Mouse (Mus musculus): ENCODE data around the gene Gcnt1. TPM values are rescaled to one million over a fixed set of nuclear protein-coding genes. Genes with fewer than 3 reads are reported as not detected.
A peak's percentile ranks its signal among the peaks of the same experiment; 100 is the strongest.

Gene Gcnt1
- total RNA-seq, 2 experiments from 2014 or later = 132 to 137 TPM

- ATAC-seq (replicated peaks; ENCODE audit: low FRiP score, poor library complexity, severe bottlenecking) = peak; percentile 94
Measured at GRCm38 (mm10) chr19:17334644-17335333, 37.9 kb downstream of the Gcnt1 start.

- no peak for ATAC-seq (replicated peaks; ENCODE audit: low FRiP score, poor library complexity, severe bottlenecking)
Measured at GRCm38 (mm10) chr19:17333043-17333442, 39.6 kb downstream of the Gcnt1 start.

DNA sequence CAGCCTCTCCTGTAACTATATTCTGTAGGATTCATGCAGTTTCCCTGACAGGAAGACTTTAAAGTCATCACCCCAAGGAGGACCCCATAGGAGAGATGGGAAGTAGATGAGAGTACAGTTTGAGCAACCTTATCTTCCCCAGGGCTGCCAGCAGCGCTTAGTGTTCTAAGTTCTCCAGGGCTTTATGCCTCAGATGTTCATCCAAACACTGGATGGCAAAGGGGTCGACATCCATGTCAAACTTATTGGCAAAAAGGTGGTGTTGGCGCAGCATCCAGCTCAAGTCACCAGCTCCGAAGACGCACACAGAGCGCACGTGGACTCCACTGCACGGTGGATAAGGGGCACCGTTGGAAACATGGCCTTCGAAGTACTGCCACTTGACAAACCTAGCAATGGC is 43.7 kb downstream of the Gcnt1 start:
- ATAC-seq (replicated peaks; ENCODE audit: low FRiP score, poor library complexity, severe bottlenecking) = no peak

DNA sequence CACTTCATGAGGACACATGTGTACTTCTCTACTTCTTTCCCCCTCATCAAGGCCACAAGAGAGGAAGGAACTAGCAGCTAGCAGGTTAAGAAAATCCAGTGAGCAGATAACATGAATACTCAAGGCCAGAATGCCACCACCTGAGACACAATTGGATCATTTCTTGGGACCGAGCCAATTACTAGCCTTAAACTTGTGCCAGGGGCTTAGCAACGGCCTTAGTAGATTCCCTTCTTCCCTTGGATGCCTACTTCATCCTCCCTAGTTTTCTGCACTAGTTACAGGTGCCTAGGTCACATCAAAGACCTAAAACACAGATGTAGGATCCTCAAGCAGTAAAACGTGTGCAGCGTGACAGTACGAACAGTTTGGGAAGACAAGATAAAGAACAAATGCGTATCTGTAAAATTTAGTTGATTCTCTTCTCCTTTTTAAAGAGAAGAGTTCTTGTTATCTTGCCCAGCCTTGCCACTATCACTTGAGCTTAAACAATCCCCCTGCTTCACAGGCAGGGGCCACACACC is 44.7 kb downstream of the Gcnt1 start:
- no peak for ATAC-seq (replicated peaks; ENCODE audit: low FRiP score, poor library complexity, severe bottlenecking)

- peak; percentile 73 for ATAC-seq (replicated peaks; ENCODE audit: low FRiP score, poor library complexity, severe bottlenecking)
Measured at GRCm38 (mm10) chr19:17323689-17324241, 48.9 kb downstream of the Gcnt1 start.

GRCm38 (mm10) chr19:17323006-17323688 is 49.5 kb downstream of the Gcnt1 start:
- ATAC-seq (replicated peaks; ENCODE audit: low FRiP score, poor library complexity, severe bottlenecking) = peak; percentile 91

- ATAC-seq (replicated peaks; ENCODE audit: low FRiP score, poor library complexity, severe bottlenecking) = no peak
Measured at GRCm38 (mm10) chr19:17319770-17320169, 52.9 kb downstream of the Gcnt1 start.

DNA sequence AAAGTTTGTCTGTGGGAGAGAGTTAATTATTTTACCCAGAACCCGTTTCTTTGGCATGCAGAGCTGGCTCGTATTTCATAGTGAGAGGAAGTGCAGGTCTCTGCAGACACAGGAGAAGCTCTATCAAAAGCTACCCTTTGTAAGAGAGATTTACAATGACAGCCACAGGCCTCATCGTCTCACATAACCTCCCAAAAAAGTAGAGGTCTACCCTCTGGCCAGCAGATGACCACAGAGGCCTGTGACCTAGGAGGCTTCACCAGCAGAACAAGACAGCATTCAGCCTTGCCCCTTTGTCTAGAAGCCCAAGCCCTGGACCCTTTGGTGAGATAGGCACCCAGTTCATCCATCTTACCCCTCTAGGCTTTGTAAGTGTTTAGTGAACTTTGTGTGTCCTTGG is 53.9 kb downstream of the Gcnt1 start:
- no peak for ATAC-seq (replicated peaks; ENCODE audit: low FRiP score, poor library complexity, severe bottlenecking)

DNA sequence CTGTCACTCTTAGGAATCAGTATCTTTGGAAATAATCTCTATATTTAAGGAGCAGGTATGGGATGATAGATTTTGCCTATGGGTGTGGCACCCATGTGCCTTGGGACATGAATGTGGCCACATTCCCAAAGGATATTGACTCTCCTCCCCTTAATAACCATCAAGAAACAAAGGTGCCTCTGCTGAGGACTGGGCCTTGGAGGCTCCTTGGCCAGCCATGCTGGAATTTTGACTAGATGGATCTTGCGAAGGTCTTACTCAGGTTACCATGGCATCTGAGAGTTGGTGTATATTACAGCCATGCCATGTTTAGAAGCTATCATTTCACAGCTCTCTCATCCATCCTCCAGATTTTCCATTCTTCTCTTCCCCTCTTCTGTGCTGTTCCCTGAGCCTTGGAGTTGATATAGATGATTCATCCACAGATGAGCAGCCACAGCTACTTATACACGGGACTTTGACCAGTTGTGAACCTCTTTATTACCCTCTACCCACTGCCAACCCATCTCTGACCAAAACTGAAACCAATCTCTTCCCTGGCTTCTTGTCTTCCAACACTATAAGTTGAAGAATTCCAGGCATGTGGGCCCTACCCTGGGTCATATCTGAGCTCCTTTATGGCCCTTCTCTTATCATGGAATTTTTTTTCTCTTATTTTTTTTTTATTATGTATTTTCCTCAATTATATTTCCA is 56.2 kb downstream of the Gcnt1 start:
- no peak for ATAC-seq (replicated peaks; ENCODE audit: low FRiP score, poor library complexity, severe bottlenecking)

- ATAC-seq (replicated peaks; ENCODE audit: low FRiP score, poor library complexity, severe bottlenecking) = no peak
Measured at GRCm38 (mm10) chr19:17314451-17314850, 58.2 kb downstream of the Gcnt1 start.

- ATAC-seq (replicated peaks; ENCODE audit: low FRiP score, poor library complexity, severe bottlenecking) = no peak
Measured at GRCm38 (mm10) chr19:17313766-17314165, 58.9 kb downstream of the Gcnt1 start.

DNA sequence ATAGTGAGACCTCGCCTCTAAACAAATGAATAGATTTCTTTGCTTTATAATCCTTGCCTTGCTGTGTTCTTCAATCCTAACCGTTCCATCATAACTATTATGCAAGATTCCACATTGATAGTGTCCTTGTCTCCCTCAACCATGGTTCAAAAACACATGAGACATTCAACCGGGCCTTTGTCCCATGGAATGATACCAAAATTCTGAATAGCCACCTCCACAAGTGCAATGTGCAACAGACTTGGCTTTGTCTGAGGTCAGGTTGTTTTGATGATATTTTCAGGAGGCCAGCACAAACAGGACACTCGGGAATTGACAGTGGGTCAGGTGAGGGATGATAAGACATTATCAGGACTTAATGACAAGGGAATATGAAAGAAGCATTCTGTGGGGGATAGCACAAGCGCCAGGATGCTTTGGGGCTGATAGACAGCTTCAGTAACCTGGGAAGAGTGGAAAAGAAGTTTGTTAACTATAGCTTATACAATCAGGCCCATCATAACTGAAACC is 59.9 kb downstream of the Gcnt1 start:
- no peak for ATAC-seq (replicated peaks; ENCODE audit: low FRiP score, poor library complexity, severe bottlenecking)

- no peak for ATAC-seq (replicated peaks; ENCODE audit: low FRiP score, poor library complexity, severe bottlenecking)
Measured at GRCm38 (mm10) chr19:17311501-17311900, 61.1 kb downstream of the Gcnt1 start.

DNA sequence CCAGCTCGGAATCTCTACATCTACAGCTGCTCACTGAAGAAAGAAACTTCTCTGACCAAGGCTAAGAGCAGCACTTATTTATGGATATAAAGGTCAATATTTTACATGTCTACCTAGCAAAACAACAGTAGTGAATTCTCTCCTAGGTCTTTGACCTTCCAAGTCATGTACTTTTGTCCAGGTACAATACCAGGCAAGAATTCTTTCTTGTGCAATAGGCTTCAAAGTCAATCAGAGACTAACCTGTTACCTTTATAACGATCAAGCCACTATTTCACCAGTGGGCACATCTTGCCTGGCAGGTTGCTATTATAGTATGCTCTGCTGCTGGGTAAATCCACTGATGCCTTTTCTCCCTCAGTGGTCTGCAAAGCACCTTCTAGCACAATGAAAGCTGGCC is 61.6 kb downstream of the Gcnt1 start:
- ATAC-seq (replicated peaks; ENCODE audit: low FRiP score, poor library complexity, severe bottlenecking) = no peak

DNA sequence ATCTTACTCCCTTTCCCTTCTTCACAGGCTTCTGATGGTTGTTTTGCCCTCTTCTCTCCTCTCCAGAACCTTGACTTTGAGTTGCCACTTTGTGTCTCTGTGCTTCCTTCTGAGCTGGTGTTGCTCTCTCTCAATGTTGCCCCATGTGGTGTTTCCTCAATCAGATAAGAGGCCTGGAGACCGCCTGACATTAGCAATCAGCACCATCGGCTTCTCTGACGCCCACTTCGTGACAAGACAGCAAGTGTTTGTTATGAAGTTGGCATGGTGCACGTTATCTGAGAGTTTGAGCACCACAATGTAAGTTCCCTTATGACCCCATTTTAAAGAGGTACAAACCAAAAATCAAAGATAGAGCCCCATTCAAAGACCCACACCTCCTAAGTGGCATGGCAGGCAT is 76.6 kb downstream of the Gcnt1 start:
- ATAC-seq (replicated peaks; ENCODE audit: low FRiP score, poor library complexity, severe bottlenecking) = no peak

GRCm38 (mm10) chr19:17295211-17295766 is 77.4 kb downstream of the Gcnt1 start:
- ATAC-seq (replicated peaks; ENCODE audit: low FRiP score, poor library complexity, severe bottlenecking) = no peak

GRCm38 (mm10) chr19:17294136-17294535 is 78.5 kb downstream of the Gcnt1 start:
- no peak for ATAC-seq (replicated peaks; ENCODE audit: low FRiP score, poor library complexity, severe bottlenecking)

DNA sequence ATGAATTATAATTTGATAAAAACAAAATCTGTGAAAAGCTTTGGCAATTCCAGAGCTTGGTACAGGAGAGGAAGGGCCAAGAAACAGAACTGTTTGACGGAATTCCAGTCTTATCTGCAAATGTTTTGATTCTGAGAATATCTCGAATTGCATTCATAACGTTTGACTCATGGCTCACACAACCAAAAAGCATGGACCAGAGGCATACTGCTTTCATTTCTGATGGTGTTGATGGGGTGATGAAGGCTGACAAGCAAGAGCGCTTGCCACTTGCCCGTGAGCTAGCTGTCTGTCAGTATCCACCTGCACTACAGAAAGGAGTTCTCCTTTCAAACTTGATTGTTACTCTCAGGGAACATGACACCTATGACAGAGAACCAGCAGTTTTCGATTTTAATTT is 83.1 kb downstream of the Gcnt1 start:
- no peak for ATAC-seq (replicated peaks; ENCODE audit: low FRiP score, poor library complexity, severe bottlenecking)

GRCm38 (mm10) chr19:17286004-17286403 is 86.6 kb downstream of the Gcnt1 start:
- ATAC-seq (replicated peaks; ENCODE audit: low FRiP score, poor library complexity, severe bottlenecking) = no peak

DNA sequence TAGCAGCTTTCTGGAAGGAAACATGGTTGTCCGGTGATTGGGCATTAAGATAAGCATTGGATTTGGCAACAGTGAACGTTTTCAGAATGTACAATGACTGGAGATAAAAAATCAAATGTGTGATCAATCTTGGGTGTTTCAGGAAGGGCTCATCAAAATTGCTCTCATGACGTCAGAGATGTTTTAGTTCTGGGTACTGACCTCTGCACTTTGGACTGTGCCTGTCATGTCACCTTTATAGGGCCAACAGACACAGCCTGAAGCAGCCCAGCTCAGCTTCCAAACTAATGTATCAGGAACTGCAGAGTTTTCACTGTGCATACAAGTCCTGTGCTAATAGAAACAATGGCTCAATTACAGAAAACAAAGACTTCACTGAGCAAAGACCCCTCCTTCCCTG is 89.3 kb downstream of the Gcnt1 start:
- ATAC-seq (replicated peaks; ENCODE audit: low FRiP score, poor library complexity, severe bottlenecking) = no peak
